Mouse (Mus musculus): ENCODE results near the gene Med27.

The Med27 gene

DNA sequence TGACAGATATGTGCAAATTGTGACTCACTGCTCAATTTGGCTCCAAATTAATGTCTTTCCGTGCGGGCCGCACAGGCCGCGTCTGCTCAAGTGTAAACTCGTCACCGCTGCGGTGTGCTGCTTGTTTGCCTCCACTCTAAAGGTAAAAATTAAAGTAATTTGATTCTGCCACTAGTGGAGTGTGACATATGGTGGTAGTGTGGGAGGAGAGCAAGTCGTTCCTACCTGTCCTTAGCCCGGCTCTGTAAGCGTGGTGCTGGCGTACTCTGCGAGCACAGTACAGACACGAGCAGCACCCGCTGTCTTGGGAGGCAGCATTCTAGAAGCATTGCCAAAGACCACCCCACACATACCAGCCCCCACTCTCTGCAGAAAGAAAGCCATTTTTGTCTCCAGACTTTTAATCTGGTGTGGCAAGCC is 121.9 kb downstream of the Med27 start:
- DNase-seq (ENCODE audit: low spot score) = no peak

DNA sequence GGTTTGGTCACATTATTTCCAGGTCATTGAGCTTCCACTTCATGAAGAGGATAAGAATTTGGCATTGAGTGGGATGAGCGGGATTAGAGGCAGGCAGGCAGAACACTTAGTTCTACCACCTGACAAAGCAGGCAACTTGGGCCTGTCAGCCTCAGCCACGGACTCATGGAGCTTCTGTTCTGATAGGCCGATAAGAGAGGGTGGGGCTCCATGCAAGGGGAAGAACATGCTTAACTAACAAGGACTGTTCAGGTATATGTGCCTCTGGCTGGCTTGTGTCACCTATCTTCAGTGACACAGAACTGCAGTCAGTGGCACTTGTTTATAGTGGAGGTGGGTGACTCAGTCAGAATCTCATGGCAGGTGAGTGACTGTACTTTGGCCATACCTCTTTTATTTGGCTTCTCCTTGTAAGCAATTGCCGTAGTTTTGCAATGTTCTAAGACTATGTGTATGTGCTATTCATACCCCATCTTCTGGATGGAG is 126.4 kb downstream of the Med27 start:
- no peak for DNase-seq (ENCODE audit: low spot score)

DNA sequence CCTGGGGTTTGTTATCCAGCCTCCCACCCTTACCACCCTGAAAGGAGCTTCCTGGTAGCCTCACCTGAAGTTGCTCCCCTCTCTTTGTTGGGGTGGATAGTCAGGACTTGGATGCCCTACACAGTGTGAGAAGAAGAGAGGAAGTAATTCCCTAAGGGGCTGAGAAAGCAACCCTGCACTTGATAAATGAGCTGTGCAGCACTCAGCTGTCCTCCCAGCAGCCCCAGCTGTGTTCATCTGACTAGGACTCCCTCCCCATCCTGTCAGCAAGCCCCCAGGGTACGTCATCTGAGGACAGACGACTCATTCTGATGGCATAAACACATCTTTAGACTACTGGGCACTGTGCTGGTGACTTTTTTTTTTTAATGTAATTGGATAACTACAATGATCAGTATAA is 127.3 kb downstream of the Med27 start:
- DNase-seq (ENCODE audit: low spot score) = no peak

- no peak for DNase-seq (ENCODE audit: low spot score)
Observed at GRCm38 (mm10) chr2:29476702-29477101, 130.1 kb downstream of the Med27 start.

- no peak for DNase-seq (ENCODE audit: low spot score)
Observed at GRCm38 (mm10) chr2:29481856-29482255, 135.2 kb downstream of the Med27 start.

GRCm38 (mm10) chr2:29482979-29483718 is 136.5 kb downstream of the Med27 start:
- no peak for DNase-seq (ENCODE audit: low spot score)

GRCm38 (mm10) chr2:29485519-29485918 is 138.9 kb downstream of the Med27 start:
- no peak for DNase-seq (ENCODE audit: low spot score)

DNA sequence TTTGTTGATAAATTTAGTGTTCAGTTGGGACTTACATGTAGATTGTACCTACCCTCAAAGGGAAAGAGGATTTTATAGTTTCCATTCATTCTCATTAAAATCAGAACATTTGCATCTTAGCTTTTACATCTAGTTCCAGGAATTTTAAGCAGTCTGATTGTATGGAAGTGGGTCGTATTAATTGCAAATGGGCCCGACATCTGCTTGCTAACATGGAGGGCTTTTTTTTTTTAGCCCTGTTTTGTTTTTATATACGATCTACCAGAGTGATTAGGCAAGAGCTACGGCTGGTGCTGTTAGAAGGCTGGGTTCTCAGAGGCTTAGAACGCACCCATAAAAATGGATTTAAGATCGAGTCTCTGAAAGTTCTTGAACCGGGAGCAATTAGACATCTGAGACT is 139.9 kb downstream of the Med27 start:
- DNase-seq (ENCODE audit: low spot score) = no peak

DNA sequence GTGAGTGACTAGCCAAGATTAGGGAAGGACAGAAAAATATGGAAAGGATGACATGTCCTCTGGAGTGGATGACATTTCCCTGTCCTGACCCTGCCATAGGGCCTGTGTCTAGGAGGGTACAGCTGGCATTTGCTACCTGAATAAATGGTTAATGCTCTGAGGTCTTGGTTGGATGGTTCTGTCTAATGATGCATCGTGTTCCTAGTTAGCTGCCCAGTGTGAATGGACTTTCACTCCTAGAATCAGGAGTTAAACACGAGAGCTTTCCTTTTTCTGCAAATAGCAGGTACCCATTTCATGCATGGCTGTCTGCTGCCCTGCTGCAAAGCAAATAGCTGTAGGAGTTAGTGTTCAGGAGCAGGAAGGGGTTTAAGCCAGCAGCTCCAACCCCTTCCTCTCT is 141.0 kb downstream of the Med27 start:
- DNase-seq (ENCODE audit: low spot score) = no peak

GRCm38 (mm10) chr2:29488379-29489236 is 142.0 kb downstream of the Med27 start:
- no peak for DNase-seq (ENCODE audit: low spot score)

- DNase-seq (ENCODE audit: low spot score) = no peak
Observed at GRCm38 (mm10) chr2:29491656-29492055, 145.0 kb downstream of the Med27 start.

DNA sequence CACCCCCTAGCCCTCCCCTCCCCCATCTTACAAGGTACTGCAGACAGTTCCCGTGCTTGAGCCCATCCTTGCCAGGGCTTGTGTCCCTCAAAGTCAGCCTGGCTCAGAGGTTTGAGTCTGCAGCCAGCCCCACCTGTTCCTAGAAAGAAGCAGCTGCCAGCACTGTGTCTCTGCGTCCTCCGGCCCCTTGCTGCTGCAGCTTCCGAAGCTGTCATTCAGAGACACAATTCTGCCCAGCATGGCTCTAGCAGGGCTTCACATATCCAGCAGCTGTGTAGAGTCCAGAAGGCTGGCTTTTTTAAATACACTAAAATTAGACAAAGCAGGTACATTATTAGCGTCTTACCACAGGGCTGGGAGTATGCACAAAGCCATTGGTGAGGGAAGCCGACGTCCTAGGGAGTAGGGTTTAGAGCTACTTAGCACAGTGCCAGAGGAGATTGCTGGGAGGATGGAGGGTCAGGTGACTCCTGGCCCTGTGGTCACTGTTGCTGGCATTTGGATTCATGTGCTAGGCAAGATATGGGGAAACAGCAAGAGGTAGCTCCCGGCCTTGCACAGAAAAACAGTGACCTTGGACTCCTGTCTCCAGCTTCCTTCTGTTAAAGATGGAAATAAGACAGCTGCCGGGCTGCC is 146.9 kb downstream of the Med27 start:
- DNase-seq (ENCODE audit: low spot score) = peak; percentile 12

GRCm38 (mm10) chr2:29495271-29495670 is 148.7 kb downstream of the Med27 start:
- DNase-seq (ENCODE audit: low spot score) = no peak

- no peak for DNase-seq (ENCODE audit: low spot score)
Observed at GRCm38 (mm10) chr2:29500601-29501350, 154.2 kb downstream of the Med27 start.

- no peak for DNase-seq (ENCODE audit: low spot score)
Observed at GRCm38 (mm10) chr2:29501381-29501780, 154.8 kb downstream of the Med27 start.

GRCm38 (mm10) chr2:29504848-29505247 is 158.2 kb downstream of the Med27 start:
- DNase-seq (ENCODE audit: low spot score) = no peak

- DNase-seq (ENCODE audit: low spot score) = no peak
Observed at GRCm38 (mm10) chr2:29506411-29506810, 159.8 kb downstream of the Med27 start.

DNA sequence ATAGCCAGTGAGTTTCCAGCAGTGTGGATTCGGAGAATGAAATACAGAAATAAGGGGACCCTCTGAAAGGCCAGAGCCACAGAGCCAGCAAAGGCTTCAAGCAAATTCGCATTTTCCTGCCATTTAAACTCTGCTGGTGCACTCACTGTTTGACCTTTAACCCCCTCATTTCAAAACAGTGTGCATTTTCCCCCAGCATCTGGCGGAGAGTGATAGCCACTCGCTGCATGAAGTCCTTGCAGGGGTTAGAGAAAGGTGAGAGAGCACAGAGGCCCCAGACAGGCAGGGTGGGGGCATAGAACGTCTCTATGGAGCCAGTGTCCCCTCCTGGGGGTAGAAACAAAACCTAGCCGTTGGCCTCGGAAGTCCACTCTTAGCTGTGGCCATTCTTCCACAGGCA is 166.5 kb downstream of the Med27 start:
- DNase-seq (ENCODE audit: low spot score) = no peak

DNA sequence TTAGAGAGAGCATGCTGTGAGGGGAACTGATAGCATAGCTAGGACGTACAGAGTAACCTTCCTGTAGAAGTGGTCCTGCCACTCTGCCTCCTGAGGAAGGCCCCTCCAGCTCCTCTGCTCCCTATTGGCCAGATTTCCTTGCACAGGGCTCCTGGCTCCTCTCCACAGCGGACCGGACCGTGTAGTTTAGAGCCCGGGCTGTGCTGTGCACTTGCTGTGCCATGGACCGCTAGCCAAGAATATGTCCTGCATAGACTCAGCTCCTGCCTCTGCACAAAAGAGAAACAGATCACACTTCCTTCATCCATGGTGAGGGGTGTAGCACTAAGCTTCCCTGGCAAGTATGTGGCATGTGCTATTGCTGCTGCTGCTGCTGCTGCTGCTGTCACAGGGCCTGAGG is 168.2 kb downstream of the Med27 start:
- DNase-seq (ENCODE audit: low spot score) = no peak

- DNase-seq (ENCODE audit: low spot score) = no peak
Observed at GRCm38 (mm10) chr2:29515831-29516447, 169.3 kb downstream of the Med27 start.

- DNase-seq (ENCODE audit: low spot score) = no peak
Observed at GRCm38 (mm10) chr2:29516621-29517170, 170.1 kb downstream of the Med27 start.
